Mouse (Mus musculus) brain, embryonic 14.5 days (tissue): ENCODE data around the gene Hist1h4h.

Experiments
- CTCF ChIP-seq: fragments of 200-500 bp; IDR thresholded peaks from 2 replicates; pipeline ENCODE4 v1.5.1; 2012; ENCODE audit warnings: inconsistent platforms, mild to moderate bottlenecking, moderate library complexity, borderline replicate concordance; ENCODE audit not compliant: insufficient read depth, insufficient read length; ENCODE audit errors: extremely low read depth
- POLR2A ChIP-seq: fragments of 200-500 bp; IDR thresholded peaks from 2 replicates; pipeline ENCODE4 v1.6.1; 2012; ENCODE audit warnings: mild to moderate bottlenecking, inconsistent platforms, borderline replicate concordance; ENCODE audit not compliant: poor library complexity, insufficient read depth, insufficient read length, severe bottlenecking; ENCODE audit errors: extremely low read depth

- no peak for TF ChIP-seq POLR2A
- TF ChIP-seq CTCF: no peak
Measured at GRCm38 (mm10) chr13:23546694-23547093, 15.8 kb downstream of the Hist1h4h start.
